Mouse (Mus musculus) urinary bladder, adult 18-20 months (tissue): Measurements from ENCODE around the gene Desi2.
"Not testable (repeated sequence)": the region's sequence is repeated elsewhere in the genome, so short reads cannot be mapped to it uniquely, and the experiment has no call there.

Experiments used
- DNase-seq, 2 experiments: peaks; one replicate each; pipeline ENCODE4 v3.0.0; 2022; ENCODE audit warnings: low spot score in 2 of 2, mixed read lengths in 2 of 2

The Desi2 gene

GRCm38 (mm10) chr1:178265381-178265780, 78.2 kb downstream of the Desi2 start:
- not testable (repeated sequence) for DNase-seq

- DNase-seq = no peak
Measured at GRCm38 (mm10) chr1:178270635-178271034, 83.4 kb downstream of the Desi2 start.

DNA sequence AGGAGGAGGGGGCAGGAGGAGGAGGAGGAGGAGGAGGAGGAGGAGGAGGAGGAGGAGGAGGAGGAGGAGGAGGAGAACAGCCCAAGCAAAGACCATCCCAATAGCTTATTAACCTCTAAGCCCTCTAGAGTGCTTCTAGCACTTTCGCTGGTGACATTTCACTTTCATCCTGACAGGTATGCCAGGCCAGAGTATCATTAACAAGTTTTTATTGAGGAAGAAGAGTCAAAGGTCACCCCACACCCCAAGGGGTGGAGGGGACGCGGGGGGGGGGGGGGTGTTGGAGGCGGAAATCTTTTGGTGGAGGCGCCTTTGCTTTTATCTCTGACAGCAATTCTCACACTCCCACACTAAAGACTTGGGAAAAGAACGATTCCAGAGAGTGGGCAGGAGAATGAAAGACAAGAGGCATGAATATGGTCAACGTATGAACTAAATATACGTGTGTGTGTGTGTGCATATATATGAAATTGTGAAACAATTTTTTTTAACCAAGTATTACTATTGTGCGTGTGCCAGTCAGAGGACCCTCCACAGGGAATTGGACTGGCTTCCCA, 88.0 kb downstream of the Desi2 start:
- no peak for DNase-seq

DNA sequence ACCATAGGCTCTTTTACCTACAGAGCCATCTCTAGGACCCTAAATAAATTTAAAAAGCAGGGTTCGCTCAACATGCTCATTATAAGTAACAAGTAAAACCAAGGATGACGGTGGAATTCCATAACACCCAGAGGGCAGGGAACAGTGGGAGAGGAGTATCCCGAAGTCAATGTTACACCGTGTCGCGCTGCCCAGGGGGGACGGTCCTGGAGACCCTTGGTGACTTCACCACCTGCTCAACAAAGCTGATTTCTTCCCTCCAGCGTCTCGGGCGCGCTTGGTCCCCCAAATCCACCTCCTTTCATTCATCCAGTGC, 88.5 kb downstream of the Desi2 start:
- no peak for DNase-seq

DNA sequence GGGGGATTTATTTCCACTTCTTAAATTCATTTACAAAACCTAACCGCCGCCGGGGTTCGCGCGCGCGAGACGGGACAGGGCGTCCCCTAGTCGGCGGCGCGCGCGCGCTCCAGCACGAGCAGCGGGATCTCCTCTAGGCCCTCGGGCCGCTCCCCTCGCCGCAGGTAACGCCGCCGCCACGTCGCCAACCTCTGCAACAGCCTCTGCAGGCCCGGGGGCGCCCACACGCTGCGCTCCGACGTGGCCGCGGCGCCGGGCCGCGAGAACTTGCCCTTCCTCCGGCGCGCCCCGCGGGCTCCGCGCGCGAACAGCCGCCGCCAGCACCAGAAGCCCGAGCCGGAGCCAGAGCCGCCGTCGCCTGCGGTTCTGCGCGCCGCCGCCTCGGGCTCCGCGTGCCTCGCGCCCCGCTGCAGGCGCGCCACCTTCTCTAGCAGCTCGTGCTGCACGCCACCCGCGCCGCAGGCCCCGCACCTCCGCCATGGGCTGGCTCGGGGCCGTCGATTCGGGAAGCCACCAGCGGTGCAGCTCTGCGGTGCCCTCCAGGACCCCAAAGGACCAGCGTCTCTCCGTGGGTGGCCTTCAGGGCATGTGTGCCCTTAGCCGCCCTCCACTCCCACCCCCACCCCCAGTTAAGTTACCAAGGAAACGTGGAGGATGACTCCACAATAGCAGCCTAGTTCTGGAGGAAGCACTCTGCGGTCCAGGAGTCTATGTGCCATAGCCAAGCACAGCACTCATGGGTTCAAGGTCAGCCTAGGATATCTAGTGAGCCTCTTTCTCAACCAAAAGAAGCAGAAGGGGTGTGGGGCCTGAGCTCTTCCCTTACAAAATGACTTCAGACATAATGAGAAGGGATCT, 89.1 kb downstream of the Desi2 start:
- DNase-seq = peak; percentile 18 to 44

DNA sequence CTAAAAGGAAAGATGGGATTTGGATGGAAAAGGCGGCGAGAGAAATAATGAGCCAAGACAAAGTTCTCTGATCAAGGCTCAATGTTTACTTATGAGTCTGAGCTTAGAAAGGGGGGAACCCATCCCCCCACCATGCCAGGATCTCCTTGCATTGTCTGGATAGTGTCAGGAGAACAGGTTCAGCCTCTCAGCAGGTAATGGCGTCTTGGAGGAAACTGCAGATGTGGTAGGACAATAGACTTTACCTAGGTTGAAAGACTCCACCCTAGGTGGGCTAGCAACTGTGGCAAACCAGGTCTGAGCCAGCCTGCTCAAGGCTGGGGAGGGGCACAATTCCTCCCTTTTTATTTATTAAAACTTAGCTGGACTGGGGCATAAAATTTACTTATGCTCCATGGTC, 96.1 kb downstream of the Desi2 start:
- DNase-seq = not testable (repeated sequence)

DNA sequence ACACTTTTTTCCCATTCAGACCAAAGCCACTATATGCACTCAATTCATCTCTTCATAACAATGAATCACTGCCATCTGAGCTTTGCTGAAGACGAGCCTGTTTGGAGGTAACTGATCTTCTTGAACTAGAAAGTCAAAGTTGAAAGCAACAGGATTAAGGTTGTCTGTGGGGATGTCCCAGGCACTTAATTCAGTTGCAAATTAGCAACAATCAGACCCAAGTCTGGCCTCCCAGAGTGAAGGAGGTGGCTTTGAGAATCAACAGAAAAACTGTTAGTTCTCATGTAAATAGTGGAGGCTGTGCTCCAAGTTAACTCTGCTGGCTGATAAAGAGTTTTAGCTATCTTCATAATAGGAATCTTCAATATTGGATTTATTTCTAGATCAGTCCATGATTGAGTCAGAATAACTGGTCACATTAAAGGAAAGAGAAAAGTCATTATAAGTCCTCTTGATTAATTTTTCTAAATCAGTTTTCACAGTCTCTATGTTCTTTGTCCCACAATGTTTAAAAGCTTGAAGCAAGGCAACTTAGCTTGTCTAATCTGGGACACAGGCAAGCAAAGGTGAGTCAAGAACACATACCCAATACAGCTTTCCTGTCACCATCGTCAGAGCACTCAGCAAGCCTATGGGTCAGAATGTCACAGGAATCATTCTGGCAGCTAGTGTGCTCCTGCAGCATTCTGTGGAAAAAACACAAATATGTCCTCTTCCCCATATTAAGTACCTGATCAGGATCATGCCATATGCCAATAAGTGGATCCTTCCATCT, 96.9 kb downstream of the Desi2 start:
- DNase-seq = no peak

- DNase-seq = no peak
Measured at GRCm38 (mm10) chr1:178287601-178288176, 100.5 kb downstream of the Desi2 start.

DNA sequence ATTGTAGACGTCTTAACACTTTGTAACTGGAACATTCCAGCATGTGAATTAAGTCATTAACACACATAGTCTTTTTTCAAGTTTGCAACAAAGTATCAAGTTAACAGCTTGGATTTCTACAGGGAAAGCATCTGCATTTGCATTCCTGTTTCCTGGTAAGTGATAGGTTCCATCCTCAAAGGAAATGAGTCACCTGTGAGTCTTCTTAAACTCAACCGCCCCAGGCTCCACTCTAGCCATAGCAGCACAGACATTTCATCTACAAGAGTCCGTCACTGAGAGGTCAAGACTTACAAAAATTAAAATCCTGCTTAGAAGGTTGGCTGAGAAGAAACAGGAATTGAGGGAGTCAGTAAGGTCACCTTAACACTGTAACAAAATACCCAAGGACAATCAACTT, 104.5 kb downstream of the Desi2 start:
- no peak for DNase-seq

- no peak for DNase-seq
Measured at GRCm38 (mm10) chr1:178294051-178294450, 106.8 kb downstream of the Desi2 start.

DNA sequence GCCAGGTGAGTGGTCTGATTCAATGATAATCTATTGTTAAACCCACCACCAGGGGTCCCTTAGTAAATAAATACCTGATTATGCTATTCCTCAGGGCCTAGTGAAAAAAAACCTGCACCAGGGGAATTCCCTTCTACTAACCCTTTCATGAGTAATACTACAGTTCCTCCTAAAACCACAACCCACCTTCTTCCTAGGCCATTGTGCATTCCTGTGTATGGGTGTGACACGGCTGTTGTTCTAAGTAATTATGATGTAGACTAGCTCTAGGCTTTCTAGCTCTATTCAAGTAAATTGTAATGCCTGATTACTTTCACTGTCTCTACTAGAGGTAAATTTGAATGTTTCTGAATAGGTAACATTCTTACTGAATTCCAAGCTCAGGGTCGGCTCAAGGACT, 114.0 kb downstream of the Desi2 start:
- DNase-seq = not testable (repeated sequence)

DNA sequence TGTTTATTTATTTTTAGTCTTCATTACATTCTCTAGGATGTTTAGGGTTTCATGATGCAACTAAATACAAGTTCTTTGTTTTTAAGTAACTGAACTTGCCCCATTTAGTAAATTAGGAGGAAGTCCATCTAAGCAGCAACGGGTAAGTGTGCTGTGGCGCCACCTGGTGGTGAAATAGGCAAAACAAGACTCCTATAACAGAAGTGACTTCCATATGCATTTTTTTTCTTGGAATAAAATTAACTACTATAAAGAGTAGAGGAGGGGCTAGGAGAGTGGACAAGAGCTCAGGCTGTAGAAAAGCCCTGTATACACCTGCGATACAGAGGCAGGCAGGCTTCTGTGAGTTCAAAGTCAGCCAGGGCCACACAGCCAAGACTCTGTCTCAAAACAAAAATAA, 116.2 kb downstream of the Desi2 start:
- DNase-seq = peak; percentile 48 to 57
